Mouse (Mus musculus) T-cell, adult 66 days (primary cell): ENCODE data around the gene Kdm4c. TPM values are rescaled to one million over a fixed set of nuclear protein-coding genes. Genes with fewer than 3 reads are reported as not detected.

Source experiments
- total RNA-seq, 2 experiments: library from RNA; stranded (reverse); gene quantifications; 3 replicates in 1 of 2; 4 replicates in 1 of 2; pipeline ENCODE4 v1.2.4; 2023

Kdm4c gene
- total RNA-seq: 10 to 100 TPM; 50.5 to 53.8 TPM

DNA sequence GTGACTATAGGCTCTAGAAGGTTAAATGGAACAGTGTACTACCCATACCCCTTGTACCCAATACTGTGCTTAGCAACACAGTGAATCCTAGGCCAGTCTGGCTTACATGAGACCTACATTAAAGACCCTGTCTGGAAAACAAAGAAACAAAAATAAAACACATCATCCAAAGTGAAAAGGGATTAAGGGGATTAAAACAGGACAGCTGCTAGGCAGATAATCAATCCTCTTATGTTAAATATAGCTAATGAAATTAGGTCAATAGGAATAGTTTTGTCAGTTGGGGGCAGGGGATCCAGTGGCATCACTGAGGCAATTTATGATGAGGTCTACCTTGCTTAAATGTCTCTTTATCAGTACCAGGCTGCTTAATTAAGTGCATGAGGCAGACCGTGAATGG is at the start of gene Kdm4c:
Kdm4c (plus strand) TSS at position 322 of the 400 bp plus-strand sequence.

Other genes starting within 250 kb of the Kdm4c start
- not detected for gene Frmd3, start 229.1 kb upstream of the Kdm4c start, total RNA-seq